Mouse (Mus musculus): Measurements from ENCODE around the gene Hid1. TPM values are rescaled to one million over a fixed set of nuclear protein-coding genes. Genes with fewer than 3 reads are reported as not detected.

Gene Hid1
- polyA plus RNA-seq, 1 experiment = 127 TPM

DNA sequence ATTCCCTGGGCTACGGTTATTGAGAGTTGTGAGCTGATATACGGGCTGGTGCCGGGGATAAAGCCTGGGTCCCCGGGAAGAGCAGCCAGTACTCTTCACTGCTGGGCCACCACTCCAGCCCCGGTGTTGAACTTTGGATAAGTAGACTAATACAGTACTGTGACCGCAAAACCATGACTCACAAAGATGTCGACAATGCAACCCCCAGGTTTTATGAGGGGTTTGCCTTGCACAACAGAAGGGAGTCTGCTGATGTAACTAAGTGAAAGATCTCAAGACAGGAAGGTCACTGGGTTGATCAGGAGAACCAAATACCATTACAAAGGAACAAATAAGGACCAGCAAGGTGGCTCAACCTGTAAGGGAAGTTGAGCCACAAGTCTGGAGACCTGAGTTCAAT lies 9.2 kb upstream of the Hid1 start:
- no peak for TF ChIP-seq POLR2A (IDR thresholded peaks at IDR 0.05; ENCODE audit: control insufficient read depth, extremely low read depth, insufficient read depth, low read length, poor library complexity)
- no peak for TF ChIP-seq CTCF (IDR thresholded peaks at IDR 0.05; ENCODE audit: borderline replicate concordance, control insufficient read depth, extremely low read depth, insufficient read depth, low read length, poor library complexity)
- Histone ChIP-seq H3K27ac (ENCODE audit: control insufficient read depth, insufficient read depth, low read length) (no peak overlapping the region), H3K36me3 (ENCODE audit: control insufficient read depth, insufficient read depth, low read length) (no peaks in the 10 kb centered on the region), H3K4me3 (ENCODE audit: control insufficient read depth, insufficient read depth, low read length) (no peak overlapping the region), H3K27me3 (ENCODE audit: control insufficient read depth, insufficient read depth, low read length) (peaks cover 19% of the 10 kb centered on the region), H3K4me1 (replicated peaks; ENCODE audit: control insufficient read depth, insufficient read depth, low read length) (peaks cover 8% of the 10 kb centered on the region)
- no peak for DNase-seq
- 71% methylated on average over 7 of the region's 7 CpGs for WGBS

DNA sequence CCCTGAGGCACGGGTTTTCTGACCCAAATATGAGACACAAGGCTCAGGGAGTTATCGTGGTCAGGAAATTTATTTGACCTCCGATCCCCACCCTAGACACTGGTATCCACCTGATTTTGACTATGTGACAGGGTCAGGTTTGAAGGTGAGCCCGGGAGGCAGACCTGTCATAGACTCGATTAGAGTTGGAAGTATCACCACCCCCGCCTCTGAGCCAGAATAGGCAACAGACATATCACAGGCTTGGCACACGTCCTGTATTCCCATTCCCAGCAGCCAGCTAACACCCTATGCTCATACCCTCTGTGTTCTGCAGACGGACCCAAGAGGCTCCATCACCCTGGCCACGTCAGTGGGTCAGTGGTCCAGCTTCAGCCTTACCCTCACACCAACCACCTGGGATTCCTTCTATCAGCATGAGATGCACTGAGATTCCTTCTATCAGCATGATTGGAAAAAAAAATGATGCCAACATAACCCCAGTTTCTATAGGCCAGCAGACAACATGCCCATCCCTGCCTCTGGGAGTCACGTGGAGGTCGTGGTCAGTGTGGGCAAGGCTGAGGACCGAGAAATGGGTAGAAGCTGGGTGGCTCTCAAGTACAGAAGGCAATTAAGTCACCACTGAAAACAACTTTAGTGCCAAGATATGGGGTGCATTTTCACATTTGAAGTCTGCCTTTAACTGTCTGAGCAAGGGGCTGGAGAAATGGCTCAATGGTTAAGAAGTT lies 7.3 kb upstream of the Hid1 start:
- DNase-seq = no peak
- Histone ChIP-seq H3K27ac (ENCODE audit: control insufficient read depth, insufficient read depth, low read length) (no peak overlapping the region), H3K36me3 (ENCODE audit: control insufficient read depth, insufficient read depth, low read length) (no peaks in the 10 kb centered on the region), H3K4me1 (replicated peaks; ENCODE audit: control insufficient read depth, insufficient read depth, low read length) (peaks cover 8% of the 10 kb centered on the region), H3K4me3 (ENCODE audit: control insufficient read depth, insufficient read depth, low read length) (no peak overlapping the region), H3K27me3 (ENCODE audit: control insufficient read depth, insufficient read depth, low read length) (peaks cover 18% of the 10 kb centered on the region)
- 63% methylated on average over 12 of the region's 12 CpGs for WGBS
- TF ChIP-seq POLR2A (IDR thresholded peaks at IDR 0.05; ENCODE audit: control insufficient read depth, extremely low read depth, insufficient read depth, low read length, poor library complexity) (no peak), CTCF (IDR thresholded peaks at IDR 0.05; ENCODE audit: borderline replicate concordance, control insufficient read depth, extremely low read depth, insufficient read depth, low read length, poor library complexity) (no peak)

DNA sequence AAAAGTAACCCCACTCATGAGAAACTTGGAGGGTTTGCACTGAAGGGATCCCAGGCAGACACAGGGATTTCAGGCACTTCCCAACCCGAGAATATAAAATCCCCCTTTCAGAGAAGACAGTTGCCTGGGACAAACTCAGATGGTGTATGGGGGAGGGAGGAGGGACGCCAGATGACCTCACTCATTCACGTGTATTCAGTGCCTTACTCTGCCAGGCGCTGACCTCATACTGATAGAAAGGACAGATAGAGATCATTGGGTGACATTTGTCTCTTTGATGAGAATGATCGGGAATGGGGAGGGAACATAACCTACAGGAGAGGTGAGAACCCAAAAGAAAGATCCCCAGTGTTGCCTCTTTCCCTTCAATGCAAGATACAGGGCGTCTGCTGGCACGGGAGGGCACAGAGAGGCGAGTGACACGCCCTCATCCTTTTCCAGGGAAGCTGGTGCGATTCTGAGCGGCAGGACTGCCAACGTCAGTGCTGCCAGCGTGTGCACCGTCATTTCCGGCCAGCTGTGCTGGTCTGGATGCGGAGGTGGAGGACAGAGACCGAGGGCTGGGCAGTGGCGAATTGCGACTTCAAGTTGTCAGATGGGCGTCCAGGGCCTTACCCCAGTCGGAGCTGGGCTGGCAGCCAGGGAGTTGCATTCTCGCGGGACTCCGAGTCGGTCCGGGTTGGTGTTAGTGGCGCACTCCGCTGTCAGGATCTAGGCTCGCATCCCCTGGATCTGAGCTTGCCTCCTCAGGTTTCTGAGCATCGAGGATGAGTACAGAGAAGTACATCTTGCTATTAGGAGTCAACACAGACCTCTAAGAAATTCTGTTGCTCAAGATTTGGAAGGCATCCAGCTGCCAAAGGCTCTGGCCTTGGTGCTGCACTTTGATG lies 6.5 kb upstream of the Hid1 start:
- H3K4me3 ChIP-seq (ENCODE audit: control insufficient read depth, insufficient read depth, low read length) = peak overlapping the region; percentile 3; the same call in 1 of the 2 replicates
- H3K27ac ChIP-seq (ENCODE audit: control insufficient read depth, insufficient read depth, low read length) = no peak overlapping the region
- DNase-seq = no peak
- TF ChIP-seq CTCF (IDR thresholded peaks at IDR 0.05; ENCODE audit: borderline replicate concordance, control insufficient read depth, extremely low read depth, insufficient read depth, low read length, poor library complexity) (no peak), POLR2A (IDR thresholded peaks at IDR 0.05; ENCODE audit: control insufficient read depth, extremely low read depth, insufficient read depth, low read length, poor library complexity) (no peak)
- H3K27me3 ChIP-seq (ENCODE audit: control insufficient read depth, insufficient read depth, low read length) = peaks cover 18% of the 10 kb centered on the region
- WGBS = 3% methylated on average over 30 of the region's 30 CpGs
- H3K4me1 ChIP-seq (replicated peaks; ENCODE audit: control insufficient read depth, insufficient read depth, low read length) = peaks cover 8% of the 10 kb centered on the region
- no peaks in the 10 kb centered on the region for H3K36me3 ChIP-seq (ENCODE audit: control insufficient read depth, insufficient read depth, low read length)

DNA sequence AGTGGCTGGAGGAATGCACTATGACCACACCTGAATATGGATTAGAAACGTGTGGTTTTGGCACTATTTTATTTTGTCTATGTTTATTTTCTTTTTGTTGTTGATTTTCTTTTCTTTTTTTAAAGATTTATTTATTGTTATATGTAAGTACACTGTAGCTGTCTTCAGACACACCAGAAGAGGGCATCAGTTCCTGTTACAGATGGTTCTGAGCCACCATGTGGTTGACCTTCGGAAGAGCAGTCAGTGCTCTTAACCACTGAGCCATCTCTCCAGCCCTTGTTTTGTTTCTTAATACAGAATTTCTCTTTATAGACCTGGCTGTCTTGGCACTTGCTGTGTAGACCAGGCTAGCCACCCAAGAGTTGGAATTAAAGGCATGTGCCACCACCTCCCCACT lies 5.2 kb upstream of the Hid1 start:
- no peak overlapping the region for H3K4me3 ChIP-seq (ENCODE audit: control insufficient read depth, insufficient read depth, low read length)
- no peak for DNase-seq
- no peaks in the 10 kb centered on the region for H3K36me3 ChIP-seq (ENCODE audit: control insufficient read depth, insufficient read depth, low read length)
- peaks cover 9% of the 10 kb centered on the region for H3K4me1 ChIP-seq (replicated peaks; ENCODE audit: control insufficient read depth, insufficient read depth, low read length)
- no peak for TF ChIP-seq POLR2A (IDR thresholded peaks at IDR 0.05; ENCODE audit: control insufficient read depth, extremely low read depth, insufficient read depth, low read length, poor library complexity)
- no peak for TF ChIP-seq CTCF (IDR thresholded peaks at IDR 0.05; ENCODE audit: borderline replicate concordance, control insufficient read depth, extremely low read depth, insufficient read depth, low read length, poor library complexity)
- H3K27ac ChIP-seq (ENCODE audit: control insufficient read depth, insufficient read depth, low read length) = no peak overlapping the region
- WGBS = 51% methylated on average over 2 of the region's 2 CpGs
- H3K27me3 ChIP-seq (ENCODE audit: control insufficient read depth, insufficient read depth, low read length) = peaks cover 18% of the 10 kb centered on the region

DNA sequence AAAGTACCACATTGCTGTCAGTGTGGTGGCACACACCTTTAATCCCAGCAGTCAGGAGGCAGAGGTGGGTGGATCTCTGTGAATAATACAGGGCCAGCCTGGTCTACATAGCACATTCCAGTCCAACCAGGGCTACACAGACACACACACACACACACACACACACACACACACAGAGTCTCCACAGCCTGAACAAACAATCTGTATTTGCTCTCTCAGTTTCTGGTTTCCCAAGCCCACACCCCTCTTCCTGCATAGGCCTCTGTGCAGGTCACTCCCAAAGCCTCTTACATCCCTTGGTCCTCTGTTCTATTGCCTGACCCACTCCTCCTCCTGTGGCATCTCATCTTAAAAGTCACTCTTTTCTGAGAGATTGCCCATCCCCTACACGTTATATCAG lies 4.5 kb upstream of the Hid1 start:
- WGBS = 84% methylated on average over 1 of the region's 1 CpGs

DNA sequence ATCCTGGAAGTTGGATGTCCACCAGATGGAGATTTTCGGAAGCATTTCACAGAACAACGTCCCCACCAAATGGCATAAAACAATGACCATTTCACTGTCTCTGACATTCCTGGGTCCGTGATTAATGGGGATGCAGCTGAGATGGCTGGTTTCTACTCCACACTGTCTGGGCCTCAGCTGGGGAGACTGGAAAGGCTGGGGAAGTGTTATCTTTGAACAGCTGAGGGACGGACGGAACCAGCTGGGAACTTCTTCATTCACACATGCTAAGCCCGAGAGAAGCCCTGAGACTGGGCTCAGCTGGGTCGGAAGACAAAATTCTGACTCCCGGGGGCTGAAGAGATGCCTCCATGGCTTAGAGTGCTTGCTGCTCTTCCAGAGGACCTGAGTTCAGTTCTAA lies 3.8 kb upstream of the Hid1 start:
- WGBS = 91% methylated on average over 8 of the region's 8 CpGs
- DNase-seq = no peak
- H3K4me3 ChIP-seq (ENCODE audit: control insufficient read depth, insufficient read depth, low read length) = no peak overlapping the region
- H3K36me3 ChIP-seq (ENCODE audit: control insufficient read depth, insufficient read depth, low read length) = no peaks in the 10 kb centered on the region
- no peak for TF ChIP-seq CTCF (IDR thresholded peaks at IDR 0.05; ENCODE audit: borderline replicate concordance, control insufficient read depth, extremely low read depth, insufficient read depth, low read length, poor library complexity)
- no peak for TF ChIP-seq POLR2A (IDR thresholded peaks at IDR 0.05; ENCODE audit: control insufficient read depth, extremely low read depth, insufficient read depth, low read length, poor library complexity)
- H3K4me1 ChIP-seq (replicated peaks; ENCODE audit: control insufficient read depth, insufficient read depth, low read length) = peaks cover 17% of the 10 kb centered on the region
- H3K27me3 ChIP-seq (ENCODE audit: control insufficient read depth, insufficient read depth, low read length) = peaks cover 18% of the 10 kb centered on the region
- H3K27ac ChIP-seq (ENCODE audit: control insufficient read depth, insufficient read depth, low read length) = no peak overlapping the region

More for the DNA sequence above, 4.5 kb upstream of the Hid1 start:
- H3K4me1 ChIP-seq (replicated peaks; ENCODE audit: control insufficient read depth, insufficient read depth, low read length) = peaks cover 10% of the 10 kb centered on the region
- H3K27ac ChIP-seq (ENCODE audit: control insufficient read depth, insufficient read depth, low read length) = no peak overlapping the region
- TF ChIP-seq CTCF (IDR thresholded peaks at IDR 0.05; ENCODE audit: borderline replicate concordance, control insufficient read depth, extremely low read depth, insufficient read depth, low read length, poor library complexity) (no peak), POLR2A (IDR thresholded peaks at IDR 0.05; ENCODE audit: control insufficient read depth, extremely low read depth, insufficient read depth, low read length, poor library complexity) (no peak)
- no peaks in the 10 kb centered on the region for H3K36me3 ChIP-seq (ENCODE audit: control insufficient read depth, insufficient read depth, low read length)
- H3K4me3 ChIP-seq (ENCODE audit: control insufficient read depth, insufficient read depth, low read length) = no peak overlapping the region
- peaks cover 18% of the 10 kb centered on the region for H3K27me3 ChIP-seq (ENCODE audit: control insufficient read depth, insufficient read depth, low read length)
- DNase-seq = no peak

Measured in thymus, adult 2 months (tissue).